Mouse (Mus musculus) ES-Bruce4 (cell line): ENCODE data around the gene Haghl.

Experiments
- CTCF ChIP-seq: IDR thresholded peaks from one replicate; pipeline ENCODE4 v1.8.1; 2011; ENCODE audit warnings: low read depth, low read length
- POLR2A ChIP-seq: IDR thresholded peaks from one replicate; pipeline ENCODE4 v1.8.1; 2011; ENCODE audit warnings: low read length; ENCODE audit not compliant: insufficient read depth

DNA sequence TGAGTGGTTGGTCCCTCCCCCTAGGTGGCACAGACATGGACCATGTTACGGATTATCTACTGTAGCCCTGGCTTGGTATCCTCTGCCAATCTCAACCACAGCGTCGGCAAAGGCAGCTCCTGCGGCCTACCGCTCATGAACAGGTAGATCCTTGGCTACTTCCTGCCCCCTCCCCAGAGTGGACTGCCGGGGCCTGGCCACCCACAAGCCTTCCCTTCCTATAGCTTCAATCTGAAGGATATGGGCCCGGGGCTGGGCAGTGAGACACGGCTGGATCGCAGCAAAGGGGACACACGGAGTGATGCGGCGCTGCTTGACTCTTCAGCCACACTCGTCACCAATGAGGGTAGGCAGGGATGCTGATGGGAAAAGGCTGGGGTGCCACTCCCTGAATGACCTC, 41.5 kb upstream of the Haghl start:
- TF ChIP-seq POLR2A (no peak), CTCF (no peak)
